Mouse (Mus musculus): Measurements from ENCODE around the gene Pycr2. TPM values are rescaled to one million over a fixed set of nuclear protein-coding genes. Genes with fewer than 3 reads are reported as not detected.
"Not testable (repeated sequence)": the region's sequence is repeated elsewhere in the genome, so short reads cannot be mapped to it uniquely, and the experiment has no call there.

Gene Pycr2
- polyA plus RNA-seq, 1 experiment from 2014 or later, result 73.6 TPM

- H3K4me1 ChIP-seq (replicated peaks), result no peaks in the 10 kb centered on the region
- WGBS, result 49% methylated on average over 3 of the region's 3 CpGs
- no peak for ATAC-seq (ENCODE audit: low FRiP score, low read depth)
These were observed 27.0 kb downstream of the Pycr2 start for GRCm38 (mm10) chr1:180931106-180931505.

GRCm38 (mm10) chr1:180933659-180934058, 29.6 kb downstream of the Pycr2 start:
- Histone ChIP-seq H3K4me1 (replicated peaks) (0 out of 2 replicates have a peak, but pooled peaks cover 2% of the 10 kb centered on the region), H3K36me3 (no peaks in the 10 kb centered on the region), H3K4me2 (no peak overlapping the region), H3K9ac (no peak overlapping the region), H3K9me3 (no peaks in the 10 kb centered on the region), H3K27ac (replicated peaks) (no peak overlapping the region), H3K27me3 (peaks cover 39% of the 10 kb centered on the region), H3K4me3 (no peak overlapping the region)
- 15% methylated on average over 6 of the region's 6 CpGs for WGBS
- no peak for ATAC-seq (ENCODE audit: low FRiP score, low read depth)

More at GRCm38 (mm10) chr1:180931106-180931505, 27.0 kb downstream of the Pycr2 start:
- Histone ChIP-seq H3K9ac (no peak overlapping the region), H3K27me3 (peaks cover 22% of the 10 kb centered on the region), H3K4me3 (no peak overlapping the region), H3K27ac (replicated peaks) (no peak overlapping the region), H3K4me2 (no peak overlapping the region), H3K36me3 (no peaks in the 10 kb centered on the region), H3K9me3 (no peaks in the 10 kb centered on the region)

- ATAC-seq (ENCODE audit: low FRiP score, low read depth), result no peak
- Histone ChIP-seq H3K4me3 (no peak within 1 kb of the TSS), H3K9ac (no peak within 1 kb of the TSS), H3K36me3 (no peaks in the 10 kb centered on the region), H3K27me3 (peaks cover 40% of the 10 kb centered on the region), H3K27ac (replicated peaks) (no peak within 1 kb of the TSS), H3K4me1 (replicated peaks) (0 out of 2 replicates have a peak, but pooled peaks cover 2% of the 10 kb centered on the region), H3K9me3 (no peaks in the 10 kb centered on the region), H3K4me2 (no peak within 1 kb of the TSS)
- 11% methylated on average over 21 of the region's 21 CpGs for WGBS
These were observed 30.6 kb downstream of the Pycr2 start, which contains the start of gene Lefty1 for GRCm38 (mm10) chr1:180934467-180935419. TSS of gene Lefty1 (plus strand) at chr1:180935022.

- H3K4me1 ChIP-seq (replicated peaks); H3K9me3 ChIP-seq; H3K27ac ChIP-seq (replicated peaks); H3K9ac ChIP-seq; H3K36me3 ChIP-seq: not testable (repeated sequence)
- peak; percentile 79 for ATAC-seq (ENCODE audit: low FRiP score, low read depth)
- peak overlapping the region; percentile 23 for H3K4me3 ChIP-seq
- WGBS, result 3% methylated on average over 39 of the region's 41 CpGs
- peak overlapping the region; percentile 45 for H3K4me2 ChIP-seq
- peaks cover 56% of the 10 kb centered on the region for H3K27me3 ChIP-seq
These were observed 32.7 kb downstream of the Pycr2 start for GRCm38 (mm10) chr1:180936610-180937398.

- peaks cover 63% of the 10 kb centered on the region for H3K27me3 ChIP-seq
- WGBS, result 19% methylated on average over 13 of the region's 13 CpGs
These were observed 33.5 kb downstream of the Pycr2 start for GRCm38 (mm10) chr1:180937631-180938030.

GRCm38 (mm10) chr1:180938781-180939180, 34.7 kb downstream of the Pycr2 start:
- 82% methylated on average over 2 of the region's 2 CpGs for WGBS
- not testable (repeated sequence) for ATAC-seq (ENCODE audit: low FRiP score, low read depth); H3K36me3 ChIP-seq; H3K9ac ChIP-seq; H3K9me3 ChIP-seq; H3K4me3 ChIP-seq; H3K27ac ChIP-seq (replicated peaks); H3K4me2 ChIP-seq
- H3K27me3 ChIP-seq, result peaks cover 74% of the 10 kb centered on the region
- H3K4me1 ChIP-seq (replicated peaks), result peaks cover 21% of the 10 kb centered on the region

More at GRCm38 (mm10) chr1:180937631-180938030, 33.5 kb downstream of the Pycr2 start:
- not testable (repeated sequence) for H3K4me2 ChIP-seq; ATAC-seq (ENCODE audit: low FRiP score, low read depth); H3K36me3 ChIP-seq; H3K9ac ChIP-seq; H3K4me3 ChIP-seq; H3K27ac ChIP-seq (replicated peaks); H3K9me3 ChIP-seq
- H3K4me1 ChIP-seq (replicated peaks), result peaks cover 13% of the 10 kb centered on the region

GRCm38 (mm10) chr1:180940776-180941460, 36.8 kb downstream of the Pycr2 start:
- no peak overlapping the region for H3K9ac ChIP-seq
- WGBS, result 81% methylated on average over 7 of the region's 7 CpGs
- no peak overlapping the region for H3K4me2 ChIP-seq
- peaks cover 26% of the 10 kb centered on the region for H3K4me1 ChIP-seq (replicated peaks)
- no peaks in the 10 kb centered on the region for H3K9me3 ChIP-seq
- H3K27me3 ChIP-seq, result peaks cover 58% of the 10 kb centered on the region
- H3K27ac ChIP-seq (replicated peaks), result no peak overlapping the region
- ATAC-seq (ENCODE audit: low FRiP score, low read depth), result no peak
- H3K36me3 ChIP-seq, result no peaks in the 10 kb centered on the region
- no peak overlapping the region for H3K4me3 ChIP-seq

GRCm38 (mm10) chr1:180941726-180942125, 37.6 kb downstream of the Pycr2 start:
- peaks cover 52% of the 10 kb centered on the region for H3K27me3 ChIP-seq
- H3K36me3 ChIP-seq, result no peaks in the 10 kb centered on the region
- H3K9ac ChIP-seq, result peak overlapping the region; percentile 56; the same call in 1 of the 2 replicates
- H3K4me2 ChIP-seq, result peak overlapping the region; percentile 97
- peak overlapping the region; percentile 71 for H3K4me3 ChIP-seq
- no peak overlapping the region for H3K27ac ChIP-seq (replicated peaks)
- no peaks in the 10 kb centered on the region for H3K9me3 ChIP-seq
- ATAC-seq (ENCODE audit: low FRiP score, low read depth), result no peak; the same call in 1 of the 2 replicates
- WGBS, result 6% methylated on average over 18 of the region's 18 CpGs
- peaks cover 29% of the 10 kb centered on the region for H3K4me1 ChIP-seq (replicated peaks)

- H3K4me1 ChIP-seq (replicated peaks), result peaks cover 26% of the 10 kb centered on the region
- no peaks in the 10 kb centered on the region for H3K9me3 ChIP-seq
- no peak within 1 kb of the TSS for H3K27ac ChIP-seq (replicated peaks)
- peak within 1 kb of the TSS; percentile 56 for H3K9ac ChIP-seq
- peak within 1 kb of the TSS; percentile 71 for H3K4me3 ChIP-seq
- peaks cover 46% of the 10 kb centered on the region for H3K27me3 ChIP-seq
- peak within 1 kb of the TSS; percentile 97 for H3K4me2 ChIP-seq
- WGBS, result under 1% methylated on average over 65 of the region's 73 CpGs
- peak; percentile 52 for ATAC-seq (ENCODE audit: low FRiP score, low read depth)
- no peaks in the 10 kb centered on the region for H3K36me3 ChIP-seq
These were observed 38.3 kb downstream of the Pycr2 start, which contains the start of gene Tmem63a for GRCm38 (mm10) chr1:180942166-180943031. TSS of gene Tmem63a (plus strand) at chr1:180942344.

GRCm38 (mm10) chr1:180943032-180943644, 39.0 kb downstream of the Pycr2 start:
- Histone ChIP-seq H3K4me2 (peak overlapping the region; percentile 97), H3K4me1 (replicated peaks) (peaks cover 26% of the 10 kb centered on the region), H3K36me3 (no peaks in the 10 kb centered on the region), H3K9ac (no peak overlapping the region), H3K4me3 (peak overlapping the region; percentile 71), H3K27me3 (peaks cover 39% of the 10 kb centered on the region), H3K9me3 (no peaks in the 10 kb centered on the region), H3K27ac (replicated peaks) (no peak overlapping the region)
- ATAC-seq (ENCODE audit: low FRiP score, low read depth), result no peak
- WGBS, result 45% methylated on average over 11 of the region's 11 CpGs

Data from hindbrain, embryonic 15.5 days (tissue).